In genomic region chr4:143388955-143389702, GRCm38 (mm10) we compare ENCODE assay signal across 7 mouse cellular contexts. TPM values are rescaled to one million over a fixed set of nuclear protein-coding genes. Genes with fewer than 3 reads are reported as not detected.
DNase-seq lines count a peak whose midpoint lies in the region; ATAC-seq and TF ChIP-seq lines count a peak whose summit lies in the region.

No protein-coding gene starts in this region.

- TF ChIP-seq EP300 in stomach, postnatal 0 days (optimal IDR thresholded peaks at IDR 0.05) = no peak

- H3K4me1 ChIP-seq in forebrain, postnatal 0 days (ENCODE audit: insufficient read depth) = no peaks in the 10 kb centered on the region
- H3K4me1 ChIP-seq in hindbrain, embryonic 12.5 days = no peaks in the 10 kb centered on the region
- 0 out of 2 replicates have a peak, but pooled peaks cover 3% of the 10 kb centered on the region for H3K4me1 ChIP-seq in limb, embryonic 10.5 days
- H3K4me1 ChIP-seq in midbrain, embryonic 11.5 days (ENCODE audit: control insufficient read depth, insufficient read depth, low read length) = no peaks in the 10 kb centered on the region
- H3K4me1 ChIP-seq in stomach, postnatal 0 days (replicated peaks; ENCODE audit: control insufficient read depth, insufficient read depth) = no peaks in the 10 kb centered on the region

- no peaks in the 10 kb centered on the region for H3K9me3 ChIP-seq in forebrain, postnatal 0 days (ENCODE audit: low read length)
- peaks cover 6% of the 10 kb centered on the region; the same call in 1 of the 2 replicates for H3K9me3 ChIP-seq in hindbrain, embryonic 12.5 days (replicated peaks)
- H3K9me3 ChIP-seq in limb, embryonic 10.5 days (replicated peaks) = 0 out of 2 replicates have a peak, but pooled peaks cover 2% of the 10 kb centered on the region
- no peaks in the 10 kb centered on the region; the same call in 1 of the 2 replicates for H3K9me3 ChIP-seq in midbrain, embryonic 11.5 days (ENCODE audit: control insufficient read depth, low read length)
- H3K9me3 ChIP-seq in stomach, postnatal 0 days (ENCODE audit: control insufficient read depth, low read length) = no peaks in the 10 kb centered on the region

- peak overlapping the region; percentile 30 for H3K4me3 ChIP-seq in forebrain, postnatal 0 days (ENCODE audit: low read depth, low read length)
- H3K4me3 ChIP-seq in hindbrain, embryonic 12.5 days = peak overlapping the region; percentile 35
- H3K4me3 ChIP-seq in limb, embryonic 10.5 days = peak overlapping the region; percentile 45
- peak overlapping the region; percentile 21; the same call in 1 of the 2 replicates for H3K4me3 ChIP-seq in midbrain, embryonic 11.5 days (ENCODE audit: low read depth, low read length)
- H3K4me3 ChIP-seq in stomach, postnatal 0 days (ENCODE audit: low read depth, low read length) = peak overlapping the region; percentile 38

- no peaks in the 10 kb centered on the region for H3K27me3 ChIP-seq in forebrain, postnatal 0 days (ENCODE audit: insufficient read depth, low read length)
- no peaks in the 10 kb centered on the region for H3K27me3 ChIP-seq in hindbrain, embryonic 12.5 days
- no peaks in the 10 kb centered on the region for H3K27me3 ChIP-seq in limb, embryonic 10.5 days (ENCODE audit: low read depth, poor library complexity, severe bottlenecking)
- no peaks in the 10 kb centered on the region; the same call in 1 of the 2 replicates for H3K27me3 ChIP-seq in midbrain, embryonic 11.5 days (ENCODE audit: control insufficient read depth, insufficient read depth, low read length)
- no peaks in the 10 kb centered on the region for H3K27me3 ChIP-seq in stomach, postnatal 0 days (ENCODE audit: control insufficient read depth, insufficient read depth, low read length)

- peak; percentile 59 for DNase-seq in Muller cell, postnatal 12 days (ENCODE audit: inconsistent ontology term)
- peak; percentile 65 for DNase-seq in adrenal gland, postnatal 14 days
- DNase-seq in forebrain, postnatal 0 days = peak; percentile 70
- peak; percentile 80 for DNase-seq in limb, embryonic 10.5 days (ENCODE audit: low spot score)
- peak; percentile 97 for DNase-seq in midbrain, embryonic 11.5 days (ENCODE audit: low spot score, missing footprints)
- peak; percentile 61 for DNase-seq in stomach, postnatal 0 days (ENCODE audit: low spot score)

- no peaks in the 10 kb centered on the region for H3K36me3 ChIP-seq in forebrain, postnatal 0 days (ENCODE audit: insufficient read depth)
- H3K36me3 ChIP-seq in hindbrain, embryonic 12.5 days = no peaks in the 10 kb centered on the region
- H3K36me3 ChIP-seq in limb, embryonic 10.5 days = no peaks in the 10 kb centered on the region
- no peaks in the 10 kb centered on the region for H3K36me3 ChIP-seq in midbrain, embryonic 11.5 days (ENCODE audit: control insufficient read depth, insufficient read depth, low read length)
- no peaks in the 10 kb centered on the region for H3K36me3 ChIP-seq in stomach, postnatal 0 days (ENCODE audit: control insufficient read depth, insufficient read depth, low read length)

- WGBS in forebrain, postnatal 0 days = 10% methylated on average over 31 of the region's 43 CpGs
- 9% methylated on average over 43 of the region's 43 CpGs for WGBS in hindbrain, embryonic 12.5 days
- 8% methylated on average over 41 of the region's 43 CpGs for WGBS in limb, embryonic 10.5 days
- 10% methylated on average over 34 of the region's 43 CpGs for WGBS in midbrain, embryonic 11.5 days
- 10% methylated on average over 25 of the region's 43 CpGs for WGBS in stomach, postnatal 0 days

- H3K9ac ChIP-seq in forebrain, postnatal 0 days = 0 out of 2 replicates have a peak overlapping the region, but pooled peaks have one; percentile 28
- 0 out of 2 replicates have a peak overlapping the region, but pooled peaks have one; percentile 41 for H3K9ac ChIP-seq in hindbrain, embryonic 12.5 days
- peak overlapping the region; percentile 52; the same call in 1 of the 2 replicates for H3K9ac ChIP-seq in midbrain, embryonic 11.5 days (ENCODE audit: low read length)
- peak overlapping the region; percentile 41 for H3K9ac ChIP-seq in stomach, postnatal 0 days (ENCODE audit: low read length)

- H3K27ac ChIP-seq in forebrain, postnatal 0 days (ENCODE audit: low read depth, low read length) = no peak overlapping the region
- no peak overlapping the region for H3K27ac ChIP-seq in hindbrain, embryonic 12.5 days
- peak overlapping the region; percentile 58; the same call in 1 of the 2 replicates for H3K27ac ChIP-seq in limb, embryonic 10.5 days
- H3K27ac ChIP-seq in midbrain, embryonic 11.5 days (ENCODE audit: low read depth, low read length) = no peak overlapping the region
- H3K27ac ChIP-seq in stomach, postnatal 0 days (replicated peaks) = no peak overlapping the region

- TF ChIP-seq CTCF in forebrain, postnatal 0 days (IDR thresholded peaks at IDR 0.05; ENCODE audit: low read depth) = peak; percentile 51
- TF ChIP-seq CTCF in stomach, postnatal 0 days (IDR thresholded peaks at IDR 0.05; ENCODE audit: low read depth) = peak; percentile 62

- ATAC-seq in forebrain, postnatal 0 days = peak; percentile 96
- peak; percentile 83 for ATAC-seq in hindbrain, embryonic 12.5 days (ENCODE audit: low FRiP score)
- ATAC-seq in midbrain, embryonic 11.5 days (ENCODE audit: low FRiP score) = peak; percentile 90
- ATAC-seq in stomach, postnatal 0 days (ENCODE audit: low FRiP score, low TSS enrichment) = peak; percentile 80

- H3K4me2 ChIP-seq in forebrain, postnatal 0 days (ENCODE audit: low read depth) = peak overlapping the region; percentile 55
- peak overlapping the region; percentile 53 for H3K4me2 ChIP-seq in hindbrain, embryonic 12.5 days (replicated peaks)
- peak overlapping the region; percentile 45 for H3K4me2 ChIP-seq in midbrain, embryonic 11.5 days
- H3K4me2 ChIP-seq in stomach, postnatal 0 days (replicated peaks; ENCODE audit: low read depth) = peak overlapping the region; percentile 55

RNA-seq across cellular contexts. Expression of gene Pramel1, which starts 5.1 kb away (rescaled TPM):
- not detected in 2 replicates for total RNA-seq in adrenal gland, postnatal 14 days (2021)
- total RNA-seq in forebrain, postnatal 0 days (2014; rRNA removed) = not detected in 2 replicates
- not detected in 2 replicates for polyA plus RNA-seq in forebrain, postnatal 0 days (2015; fragmentation: Nextera tagmentation; extraction: Ambion mirVana)
- not detected in 2 replicates for polyA plus RNA-seq in hindbrain, embryonic 12.5 days (2016; fragmentation: Nextera tagmentation; extraction: Ambion mirVana)
- polyA plus RNA-seq in limb, embryonic 10.5 days (2016; fragmentation: Nextera tagmentation; extraction: Ambion mirVana) = not detected in 2 replicates
- polyA plus RNA-seq in midbrain, embryonic 11.5 days (2014; fragmentation: Nextera tagmentation; extraction: Ambion mirVana) = not detected in 2 replicates
- polyA plus RNA-seq in stomach, postnatal 0 days (2015; fragmentation: Nextera tagmentation; extraction: Ambion mirVana) = not detected in 2 replicates

RNA-seq across cellular contexts. Expression of gene Pramef8, which starts 23.1 kb away (rescaled TPM):
- total RNA-seq in adrenal gland, postnatal 14 days (2021) = 8.8 and 10.9 TPM in 2 replicates
- 38.3 and 49.5 TPM in 2 replicates for total RNA-seq in forebrain, postnatal 0 days (2014; rRNA removed)
- 17.3 and 17.4 TPM in 2 replicates for polyA plus RNA-seq in forebrain, postnatal 0 days (2015; fragmentation: Nextera tagmentation; extraction: Ambion mirVana)
- polyA plus RNA-seq in hindbrain, embryonic 12.5 days (2016; fragmentation: Nextera tagmentation; extraction: Ambion mirVana) = 23.5 and 23.8 TPM in 2 replicates
- 14.9 and 21.1 TPM in 2 replicates for polyA plus RNA-seq in limb, embryonic 10.5 days (2016; fragmentation: Nextera tagmentation; extraction: Ambion mirVana)
- polyA plus RNA-seq in midbrain, embryonic 11.5 days (2014; fragmentation: Nextera tagmentation; extraction: Ambion mirVana) = 15.6 and 18.6 TPM in 2 replicates
- 5.9 and 7.0 TPM in 2 replicates for polyA plus RNA-seq in stomach, postnatal 0 days (2015; fragmentation: Nextera tagmentation; extraction: Ambion mirVana)

RNA-seq across cellular contexts. Expression of gene Lrrc38, which starts 39.6 kb away (rescaled TPM):
- total RNA-seq in adrenal gland, postnatal 14 days (2021) = not detected in 2 replicates
- total RNA-seq in forebrain, postnatal 0 days (2014; rRNA removed) = 0.08 and 0.29 TPM in 2 replicates
- 0.35 and 0.43 TPM in 2 replicates for polyA plus RNA-seq in forebrain, postnatal 0 days (2015; fragmentation: Nextera tagmentation; extraction: Ambion mirVana)
- polyA plus RNA-seq in hindbrain, embryonic 12.5 days (2016; fragmentation: Nextera tagmentation; extraction: Ambion mirVana) = 0.44 and 0.79 TPM in 2 replicates
- polyA plus RNA-seq in limb, embryonic 10.5 days (2016; fragmentation: Nextera tagmentation; extraction: Ambion mirVana) = 0.08 and 0.14 TPM in 2 replicates
- 0.08 and 0.27 TPM in 2 replicates for polyA plus RNA-seq in midbrain, embryonic 11.5 days (2014; fragmentation: Nextera tagmentation; extraction: Ambion mirVana)
- polyA plus RNA-seq in stomach, postnatal 0 days (2015; fragmentation: Nextera tagmentation; extraction: Ambion mirVana) = 0.06 TPM in 1 of 2 replicates, not detected in the other
